Mouse (Mus musculus) embryonic facial prominence, embryonic 11.5 days (tissue): ENCODE results near the gene Hoxc10. TPM values are rescaled to one million over a fixed set of nuclear protein-coding genes. Genes with fewer than 3 reads are reported as not detected.

Experiments used
- ATAC-seq: fragments of 200-750 bp; cut with Nextera tagmentation; replicated peaks from 2 replicates; pipeline ENCODE4 v1.8.0; 2017; ENCODE audit warnings: low read depth; ENCODE audit not compliant: insufficient number of reproducible peaks, low FRiP score, low TSS enrichment
- DNase-seq: peaks from one replicate; pipeline ENCODE4 v3.0.0-alpha.2; 2015; ENCODE audit warnings: low spot score
- H3K27ac ChIP-seq: fragments of 300-500 bp; sonication (generic); replicated peaks from 2 replicates; pipeline ENCODE4 v1.5.1; 2014; ENCODE audit warnings: mild to moderate bottlenecking, low read depth, low read length, control low read depth
- H3K27me3 ChIP-seq: fragments of 300-500 bp; sonication (generic); 2 replicates; pipeline ENCODE4 v1.6.1; 2014; ENCODE audit warnings: mild to moderate bottlenecking, low read length, moderate library complexity, mixed read lengths; ENCODE audit not compliant: control insufficient read depth, insufficient read depth
- H3K36me3 ChIP-seq: fragments of 300-500 bp; sonication (generic); replicated peaks from 2 replicates; pipeline ENCODE4 v1.6.1; 2014; ENCODE audit warnings: low read depth, mild to moderate bottlenecking, low read length, moderate library complexity, mixed read lengths; ENCODE audit not compliant: control insufficient read depth, insufficient read depth
- H3K4me1 ChIP-seq: fragments of 300-500 bp; sonication (generic); 2 replicates; pipeline ENCODE4 v1.6.1; 2014; ENCODE audit warnings: low read length, mixed read lengths; ENCODE audit not compliant: control insufficient read depth, insufficient read depth
- H3K4me2 ChIP-seq: fragments of 300-500 bp; sonication (generic); 2 replicates; pipeline ENCODE4 v1.6.1; 2014; ENCODE audit warnings: low read depth, mild to moderate bottlenecking, control low read depth, low read length, moderate library complexity
- H3K4me3 ChIP-seq: fragments of 300-500 bp; sonication (generic); 2 replicates; pipeline ENCODE4 v1.5.1; 2014; ENCODE audit warnings: low read depth, low read length, control low read depth
- H3K9ac ChIP-seq: fragments of 300-500 bp; sonication (generic); replicated peaks from 2 replicates; pipeline ENCODE4 v1.6.1; 2014; ENCODE audit warnings: mild to moderate bottlenecking, control low read depth, low read length
- H3K9me3 ChIP-seq: fragments of 300-500 bp; sonication (generic); replicated peaks from 2 replicates; pipeline ENCODE4 v1.6.1; 2016; ENCODE audit warnings: mild to moderate bottlenecking, low read length, inconsistent platforms, mixed read lengths; ENCODE audit not compliant: control insufficient read depth
- WGBS: fragments of 180-500 bp; shearing (Covaris S2); extraction: QIAGEN DNeasy Blood & Tissue Kit; methylation state at CpG from one replicate; pipeline ENCODE4 v1.1.7; 2014; 5-methylcytosine and 5-hydroxymethylcytosine counted together
- polyA plus RNA-seq: library from polyadenylated mRNA; unstranded; fragments of >200 nt; fragmentation: Nextera tagmentation; extraction: Ambion mirVana; gene quantifications from 2 replicates; pipeline ENCODE4 v1.2.1, GENCODE M21; 2014

The Hoxc10 gene
- polyA plus RNA-seq, 1 experiment from 2014 or later, result not detected

DNA sequence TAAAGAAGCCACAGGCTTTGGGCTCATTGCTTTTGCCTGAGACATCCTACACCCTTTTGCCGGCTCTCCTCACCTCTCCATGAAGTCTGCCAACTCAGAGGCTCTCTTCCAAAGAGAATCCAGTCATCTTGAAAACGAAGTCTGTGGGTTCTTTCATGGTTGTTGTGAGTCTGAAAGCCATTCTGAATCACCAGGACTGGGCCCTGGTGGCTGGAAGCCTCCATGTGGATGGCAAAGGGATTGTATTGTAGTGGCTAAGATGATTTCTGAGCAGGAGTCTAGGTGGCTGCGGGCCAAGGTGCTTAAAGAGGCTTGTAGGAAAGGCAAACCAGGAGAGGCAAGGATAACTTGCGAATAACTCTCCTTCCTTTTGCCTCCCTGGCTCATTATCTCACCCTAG lies 35.6 kb downstream of the Hoxc10 start:
- DNase-seq (no peak), ATAC-seq (no peak)
- no peak overlapping the region for H3K27ac ChIP-seq
- H3K27me3 ChIP-seq, result peaks cover 98% of the 10 kb centered on the region
- no peak overlapping the region for H3K4me3 ChIP-seq
- WGBS, result 2% methylated on average over 4 of the region's 4 CpGs
- H3K36me3 ChIP-seq, result no peaks in the 10 kb centered on the region
- H3K9ac ChIP-seq, result no peak overlapping the region
- peaks cover 8% of the 10 kb centered on the region for H3K4me1 ChIP-seq
- H3K9me3 ChIP-seq, result no peaks in the 10 kb centered on the region
- no peak overlapping the region for H3K4me2 ChIP-seq

- DNase-seq (no peak), ATAC-seq (no peak)
- H3K4me3 ChIP-seq, result no peak overlapping the region
- no peak overlapping the region for H3K27ac ChIP-seq
- 2% methylated on average over 13 of the region's 13 CpGs for WGBS
- no peaks in the 10 kb centered on the region for H3K9me3 ChIP-seq
- peaks cover 8% of the 10 kb centered on the region for H3K4me1 ChIP-seq
- H3K36me3 ChIP-seq, result no peaks in the 10 kb centered on the region
- peaks cover 97% of the 10 kb centered on the region for H3K27me3 ChIP-seq
- no peak overlapping the region for H3K4me2 ChIP-seq
- no peak overlapping the region for H3K9ac ChIP-seq
Measured at GRCm38 (mm10) chr15:103002821-103003448, 36.3 kb downstream of the Hoxc10 start.

DNA sequence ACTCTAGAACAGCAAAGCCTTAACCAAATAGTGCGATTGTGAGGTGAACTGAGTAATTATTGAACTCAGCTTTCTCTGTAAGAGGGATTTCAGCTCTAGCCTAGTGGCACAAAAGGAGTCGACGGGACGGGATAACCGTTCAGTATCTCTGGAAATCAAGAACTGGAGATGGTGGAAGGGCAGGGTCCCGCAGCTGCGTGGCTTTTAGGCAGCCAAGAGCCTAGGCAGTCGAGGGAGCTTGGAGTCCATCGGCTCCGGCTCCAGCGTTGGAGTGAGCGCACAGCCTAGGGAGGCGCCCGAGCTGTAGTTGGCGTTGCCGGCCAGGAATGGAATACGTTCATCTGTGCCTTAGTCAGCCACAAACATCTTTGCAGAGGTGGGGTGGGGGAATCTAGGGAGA lies 38.7 kb downstream of the Hoxc10 start:
- Histone ChIP-seq H3K27ac (no peak overlapping the region), H3K4me3 (no peak overlapping the region), H3K9ac (no peak overlapping the region), H3K4me2 (no peak overlapping the region), H3K4me1 (no peaks in the 10 kb centered on the region), H3K9me3 (no peaks in the 10 kb centered on the region), H3K36me3 (no peaks in the 10 kb centered on the region), H3K27me3 (peaks cover 97% of the 10 kb centered on the region)
- ATAC-seq (no peak), DNase-seq (no peak)
- WGBS, result under 1% methylated on average over 17 of the region's 17 CpGs

DNA sequence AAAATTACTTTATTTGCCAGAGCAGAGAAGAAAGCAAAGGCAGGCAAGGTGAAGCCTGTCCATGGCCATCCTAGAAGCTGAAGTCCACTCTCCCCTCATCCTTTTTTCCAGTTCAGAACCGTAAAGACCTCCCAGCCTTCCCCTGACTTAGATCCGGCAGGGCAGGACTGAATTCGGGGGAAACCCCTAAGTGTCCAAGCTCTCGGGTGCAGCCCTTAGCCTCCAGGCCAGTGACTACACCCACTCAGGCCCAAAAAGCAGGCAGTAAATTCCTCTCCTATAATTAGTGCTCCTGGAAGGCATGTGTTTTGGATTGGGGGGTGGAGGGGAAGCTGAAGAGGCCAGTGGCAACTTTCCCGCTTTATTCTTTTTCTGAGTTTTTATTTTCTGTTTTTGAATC lies 39.2 kb downstream of the Hoxc10 start:
- Histone ChIP-seq H3K27me3 (peaks cover 97% of the 10 kb centered on the region), H3K4me3 (no peak overlapping the region), H3K9me3 (no peaks in the 10 kb centered on the region), H3K9ac (no peak overlapping the region), H3K4me1 (no peaks in the 10 kb centered on the region), H3K36me3 (no peaks in the 10 kb centered on the region), H3K4me2 (no peak overlapping the region), H3K27ac (no peak overlapping the region)
- DNase-seq (no peak), ATAC-seq (no peak)
- 2% methylated on average over 5 of the region's 5 CpGs for WGBS

- Histone ChIP-seq H3K36me3 (no peaks in the 10 kb centered on the region), H3K9ac (no peak overlapping the region), H3K4me3 (no peak overlapping the region), H3K4me2 (no peak overlapping the region), H3K27me3 (peaks cover 97% of the 10 kb centered on the region), H3K27ac (no peak overlapping the region), H3K4me1 (no peaks in the 10 kb centered on the region), H3K9me3 (no peaks in the 10 kb centered on the region)
- ATAC-seq, result no peak
- no peak for DNase-seq
- WGBS, result 8% methylated on average over 1 of the region's 1 CpGs
Measured at GRCm38 (mm10) chr15:103006326-103006725, 39.7 kb downstream of the Hoxc10 start.

GRCm38 (mm10) chr15:103009265-103010111 lies 42.9 kb downstream of the Hoxc10 start:
- Histone ChIP-seq H3K27ac (no peak overlapping the region), H3K27me3 (peaks cover 96% of the 10 kb centered on the region), H3K4me2 (no peak overlapping the region), H3K4me1 (no peaks in the 10 kb centered on the region), H3K9ac (no peak overlapping the region), H3K9me3 (no peaks in the 10 kb centered on the region), H3K4me3 (no peak overlapping the region), H3K36me3 (no peaks in the 10 kb centered on the region)
- DNase-seq (no peak), ATAC-seq (no peak)
- WGBS, result 2% methylated on average over 27 of the region's 27 CpGs

DNA sequence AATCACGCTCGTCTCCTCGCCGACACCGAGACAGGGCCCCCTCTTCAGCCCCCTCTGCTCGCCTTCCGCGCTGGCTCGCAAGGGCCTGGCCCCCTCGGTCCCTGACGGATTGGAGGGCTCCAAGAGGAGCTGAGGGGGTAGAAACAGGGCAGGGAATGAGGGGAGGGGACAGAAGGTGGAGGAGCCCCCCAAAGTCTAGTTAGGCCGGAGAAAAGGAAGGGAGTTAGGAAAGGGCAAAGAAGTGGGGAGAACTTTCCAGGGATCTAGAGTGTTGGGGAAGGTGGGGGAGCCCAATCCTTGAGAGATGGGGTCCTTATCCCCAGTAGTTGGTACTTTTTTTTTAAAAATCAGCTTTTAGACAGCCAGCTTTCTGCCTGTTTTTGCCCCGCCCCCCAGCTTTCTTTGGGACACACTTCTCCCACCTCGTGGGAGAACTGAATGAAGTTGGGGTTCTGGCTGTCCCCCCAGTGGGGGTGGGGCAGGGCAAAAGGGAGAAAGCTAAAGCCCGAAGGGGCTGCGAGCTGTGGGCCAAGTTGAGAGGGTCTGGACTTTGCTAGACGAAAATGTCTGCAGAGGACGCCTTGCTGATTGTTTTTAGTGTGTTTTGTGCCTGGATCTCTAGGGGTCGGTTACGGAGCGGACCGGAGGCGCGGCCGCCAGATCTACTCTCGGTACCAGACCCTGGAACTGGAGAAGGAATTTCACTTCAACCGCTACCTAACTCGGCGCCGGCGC lies 43.7 kb downstream of the Hoxc10 start:
- H3K27ac ChIP-seq, result no peak overlapping the region
- H3K9ac ChIP-seq, result no peak overlapping the region
- peaks cover 96% of the 10 kb centered on the region for H3K27me3 ChIP-seq
- H3K36me3 ChIP-seq, result no peaks in the 10 kb centered on the region
- H3K9me3 ChIP-seq, result no peaks in the 10 kb centered on the region
- no peaks in the 10 kb centered on the region for H3K4me1 ChIP-seq
- no peak overlapping the region for H3K4me2 ChIP-seq
- WGBS, result 0% methylated on average over 31 of the region's 31 CpGs
- ATAC-seq (no peak), DNase-seq (no peak)
- H3K4me3 ChIP-seq, result no peak overlapping the region
